Mouse (Mus musculus) embryonic fibroblast, embryonic 13.5 days (primary cell): ENCODE results near the gene Ndfip2.

Source experiments
- CTCF ChIP-seq: IDR thresholded peaks from 2 replicates; pipeline ENCODE4 v1.5.1; 2011; ENCODE audit warnings: mild to moderate bottlenecking, control low read depth, low read length, moderate library complexity, borderline replicate concordance; ENCODE audit not compliant: insufficient read depth
- POLR2A ChIP-seq: IDR thresholded peaks from 2 replicates; pipeline ENCODE4 v1.6.1; 2011; ENCODE audit warnings: low read depth, mild to moderate bottlenecking, control low read depth, low read length, moderate library complexity

DNA sequence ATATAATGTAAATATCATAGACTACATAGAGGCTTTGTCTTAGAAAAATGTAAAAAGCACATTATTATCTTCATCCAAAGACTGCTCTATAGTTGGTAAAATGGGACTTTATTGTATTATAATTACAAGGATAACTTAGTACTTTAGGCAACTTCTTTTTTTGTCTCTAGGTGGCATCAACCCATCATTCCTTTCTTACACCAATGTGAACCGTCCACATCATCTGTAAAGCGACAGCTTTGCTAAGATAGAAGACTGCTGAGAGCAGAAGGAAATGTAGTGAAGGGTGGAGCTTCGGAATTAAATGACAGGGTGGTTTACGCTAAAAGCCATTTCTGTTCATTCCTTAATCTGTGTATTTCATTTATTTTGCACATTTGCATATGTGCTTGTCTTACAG is 49.3 kb downstream of the Ndfip2 start:
- no peak for TF ChIP-seq CTCF
- no peak for TF ChIP-seq POLR2A
